Mouse (Mus musculus): ENCODE data around the gene Hbb-bh2. TPM values are rescaled to one million over a fixed set of nuclear protein-coding genes. Genes with fewer than 3 reads are reported as not detected.
"Not testable (repeated sequence)": the region's sequence is repeated elsewhere in the genome, so short reads cannot be mapped to it uniquely, and the experiment has no call there.

The Hbb-bh2 gene
- polyA plus RNA-seq, 1 experiment = not detected

GRCm38 (mm10) chr7:103844525-103845325, 4.4 kb upstream of the Hbb-bh2 start:
- no peaks in the 10 kb centered on the region for H3K36me3 ChIP-seq (ENCODE audit: control insufficient read depth, insufficient read depth)
- TF ChIP-seq USF1 (IDR thresholded peaks at IDR 0.05; ENCODE audit: low read depth) = no peak
- no peak for TF ChIP-seq CTCF (IDR thresholded peaks at IDR 0.05; ENCODE audit: control insufficient read depth, insufficient read depth, insufficient read length)
- TF ChIP-seq CEBPB (IDR thresholded peaks at IDR 0.05; ENCODE audit: low read depth) = no peak
- no peak for TF ChIP-seq MAX (IDR thresholded peaks at IDR 0.05)
- TF ChIP-seq MYOD1 (IDR thresholded peaks at IDR 0.05; ENCODE audit: control insufficient read depth, insufficient read length, low read depth) = no peak
- no peak for TF ChIP-seq FOSL1 (IDR thresholded peaks at IDR 0.05; ENCODE audit: insufficient read depth, low read length, poor library complexity, severe bottlenecking)
- no peak for TF ChIP-seq MYOG (IDR thresholded peaks at IDR 0.05; ENCODE audit: control insufficient read depth, extremely low read depth, insufficient read length)
- no peaks in the 10 kb centered on the region for H3K79me3 ChIP-seq (ENCODE audit: low read depth)
- H3K27me3 ChIP-seq (ENCODE audit: control insufficient read depth, insufficient read depth, insufficient read length) = no peaks in the 10 kb centered on the region
- no peak overlapping the region for H3ac ChIP-seq (ENCODE audit: control insufficient read depth, insufficient read length, low read depth)
- H3K4me3 ChIP-seq (ENCODE audit: insufficient read depth, poor library complexity, severe bottlenecking) = no peak overlapping the region
- no peaks in the 10 kb centered on the region for H3K79me2 ChIP-seq (ENCODE audit: control insufficient read depth, insufficient read depth)

- H3K79me3 ChIP-seq (ENCODE audit: low read depth) = no peaks in the 10 kb centered on the region
- no peak within 1 kb of the TSS for H3K4me3 ChIP-seq (ENCODE audit: insufficient read depth, poor library complexity, severe bottlenecking)
- TF ChIP-seq MYOD1 (IDR thresholded peaks at IDR 0.05; ENCODE audit: control insufficient read depth, insufficient read length, low read depth) (no peak), CEBPB (IDR thresholded peaks at IDR 0.05; ENCODE audit: low read depth) (no peak), FOSL1 (IDR thresholded peaks at IDR 0.05; ENCODE audit: insufficient read depth, low read length, poor library complexity, severe bottlenecking) (no peak), MAX (IDR thresholded peaks at IDR 0.05) (no peak), CTCF (IDR thresholded peaks at IDR 0.05; ENCODE audit: control insufficient read depth, insufficient read depth, insufficient read length) (no peak)
- H3K79me2 ChIP-seq (ENCODE audit: control insufficient read depth, insufficient read depth) = no peaks in the 10 kb centered on the region
- H3ac ChIP-seq (ENCODE audit: control insufficient read depth, insufficient read length, low read depth) = no peak within 1 kb of the TSS
- no peaks in the 10 kb centered on the region for H3K36me3 ChIP-seq (ENCODE audit: control insufficient read depth, insufficient read depth)
- H3K27me3 ChIP-seq (ENCODE audit: control insufficient read depth, insufficient read depth, insufficient read length) = no peaks in the 10 kb centered on the region
Measured at GRCm38 (mm10) chr7:103843034-103843433, 2.7 kb upstream of the Hbb-bh2 start, which contains the start of gene Hbb-bh1. Gene Hbb-bh1 (minus strand): TSS chr7:103843164.

GRCm38 (mm10) chr7:103827808-103828207, 12.5 kb downstream of the Hbb-bh2 start, which contains the start of gene Hbb-bs:
Gene Hbb-bs (minus strand): TSS chr7:103828096.
- Histone ChIP-seq H3K79me2 (ENCODE audit: control insufficient read depth, insufficient read depth) (no peaks in the 10 kb centered on the region), H3ac (ENCODE audit: control insufficient read depth, insufficient read length, low read depth) (no peak within 1 kb of the TSS), H3K4me3 (ENCODE audit: insufficient read depth, poor library complexity, severe bottlenecking) (no peak within 1 kb of the TSS), H3K36me3 (ENCODE audit: control insufficient read depth, insufficient read depth) (no peaks in the 10 kb centered on the region), H3K79me3 (ENCODE audit: low read depth) (no peaks in the 10 kb centered on the region), H3K27me3 (ENCODE audit: control insufficient read depth, insufficient read depth, insufficient read length) (no peaks in the 10 kb centered on the region)
- no peak for TF ChIP-seq CEBPB (IDR thresholded peaks at IDR 0.05; ENCODE audit: low read depth)
- no peak for TF ChIP-seq FOSL1 (IDR thresholded peaks at IDR 0.05; ENCODE audit: insufficient read depth, low read length, poor library complexity, severe bottlenecking)
- no peak for TF ChIP-seq MAX (IDR thresholded peaks at IDR 0.05)
- TF ChIP-seq MYOD1 (IDR thresholded peaks at IDR 0.05; ENCODE audit: control insufficient read depth, insufficient read length, low read depth) = no peak
- TF ChIP-seq USF1 (IDR thresholded peaks at IDR 0.05; ENCODE audit: low read depth) = no peak
- TF ChIP-seq CTCF (IDR thresholded peaks at IDR 0.05; ENCODE audit: control insufficient read depth, insufficient read depth, insufficient read length) = no peak
- TF ChIP-seq MYOG (IDR thresholded peaks at IDR 0.05; ENCODE audit: control insufficient read depth, extremely low read depth, insufficient read length) = no peak

GRCm38 (mm10) chr7:103827139-103827538, 13.2 kb downstream of the Hbb-bh2 start:
- H3K36me3 ChIP-seq (ENCODE audit: control insufficient read depth, insufficient read depth); H3K4me3 ChIP-seq (ENCODE audit: insufficient read depth, poor library complexity, severe bottlenecking); H3K79me3 ChIP-seq (ENCODE audit: low read depth); H3ac ChIP-seq (ENCODE audit: control insufficient read depth, insufficient read length, low read depth); H3K79me2 ChIP-seq (ENCODE audit: control insufficient read depth, insufficient read depth); H3K27me3 ChIP-seq (ENCODE audit: control insufficient read depth, insufficient read depth, insufficient read length): not testable (repeated sequence)

GRCm38 (mm10) chr7:103826255-103826887, 13.9 kb downstream of the Hbb-bh2 start:
- no peaks in the 10 kb centered on the region for H3K36me3 ChIP-seq (ENCODE audit: control insufficient read depth, insufficient read depth)
- no peaks in the 10 kb centered on the region for H3K27me3 ChIP-seq (ENCODE audit: control insufficient read depth, insufficient read depth, insufficient read length)
- no peak overlapping the region for H3K4me3 ChIP-seq (ENCODE audit: insufficient read depth, poor library complexity, severe bottlenecking)
- H3ac ChIP-seq (ENCODE audit: control insufficient read depth, insufficient read length, low read depth) = no peak overlapping the region
- H3K79me3 ChIP-seq (ENCODE audit: low read depth) = no peaks in the 10 kb centered on the region
- TF ChIP-seq MYOD1 (IDR thresholded peaks at IDR 0.05; ENCODE audit: control insufficient read depth, insufficient read length, low read depth) (no peak), MAX (IDR thresholded peaks at IDR 0.05) (no peak), MYOG (IDR thresholded peaks at IDR 0.05; ENCODE audit: control insufficient read depth, extremely low read depth, insufficient read length) (no peak), CEBPB (IDR thresholded peaks at IDR 0.05; ENCODE audit: low read depth) (no peak), FOSL1 (IDR thresholded peaks at IDR 0.05; ENCODE audit: insufficient read depth, low read length, poor library complexity, severe bottlenecking) (no peak), CTCF (IDR thresholded peaks at IDR 0.05; ENCODE audit: control insufficient read depth, insufficient read depth, insufficient read length) (no peak)
- no peaks in the 10 kb centered on the region for H3K79me2 ChIP-seq (ENCODE audit: control insufficient read depth, insufficient read depth)

All from C2C12 (cell line).